Mouse (Mus musculus) small intestine, adult 2 months (tissue): ENCODE measurements around the gene Kif24.

Source experiments
- CTCF ChIP-seq: fragments of 200-500 bp; IDR thresholded peaks from 2 replicates; pipeline ENCODE4 v1.5.1; 2012; ENCODE audit warnings: low read depth, mild to moderate bottlenecking, control low read depth, inconsistent platforms, low read length, moderate library complexity, mixed read lengths; ENCODE audit not compliant: insufficient replicate concordance, insufficient read length; ENCODE audit errors: extremely low read depth
- POLR2A ChIP-seq: fragments of 200-500 bp; IDR thresholded peaks from 2 replicates; pipeline ENCODE4 v1.6.1; 2012; ENCODE audit warnings: low read depth, mild to moderate bottlenecking, control low read depth, inconsistent platforms, low read length, moderate library complexity

DNA sequence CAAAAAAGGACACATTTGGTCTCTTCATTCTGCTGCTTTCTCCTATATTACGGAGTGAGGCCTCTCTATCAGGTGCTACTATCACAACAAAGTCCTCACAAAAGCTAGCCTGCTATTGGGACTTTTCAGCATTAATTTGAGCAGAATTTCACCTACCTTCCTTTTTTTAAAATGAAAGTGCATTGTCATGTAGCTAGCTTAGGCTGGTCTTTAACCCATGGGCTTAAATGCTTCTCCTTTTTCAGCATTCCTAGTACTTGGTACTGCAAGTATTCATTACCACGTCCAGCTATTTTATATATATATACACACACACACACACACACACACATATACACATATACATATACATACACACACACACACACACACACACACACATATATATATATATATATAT, 106.0 kb downstream of the Kif24 start:
- no peak for TF ChIP-seq POLR2A
- no peak for TF ChIP-seq CTCF
